Mouse (Mus musculus): Measurements from ENCODE around the gene Atp8b4. TPM values are rescaled to one million over a fixed set of nuclear protein-coding genes. Genes with fewer than 3 reads are reported as not detected.

Atp8b4 gene
- polyA plus RNA-seq, 1 experiment = 0.67 TPM

DNA sequence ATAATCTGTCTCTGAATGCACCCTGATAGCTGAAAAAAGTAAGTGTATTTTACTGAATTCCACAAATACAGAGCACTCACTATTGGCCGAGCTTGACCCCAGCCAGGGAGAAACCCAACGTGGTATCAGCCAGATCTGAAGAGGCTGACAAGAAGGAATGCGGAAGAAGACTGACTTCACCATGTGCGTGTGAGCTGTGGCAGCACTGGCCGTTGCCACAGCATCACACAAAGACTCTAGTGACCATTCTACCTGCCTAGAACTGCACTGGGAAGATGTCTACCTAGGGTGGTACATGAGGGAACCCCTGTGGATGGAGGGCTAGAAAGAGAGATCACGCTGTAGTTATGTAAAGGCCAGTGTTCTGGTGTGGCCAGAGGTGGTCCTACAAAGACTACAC, 55.4 kb downstream of the Atp8b4 start:
- Histone ChIP-seq H3K4me3 (ENCODE audit: insufficient read depth, low read length) (no peak overlapping the region), H3K27ac (ENCODE audit: insufficient read depth, low read length) (no peak overlapping the region), H3K4me1 (ENCODE audit: control insufficient read depth, insufficient read depth, low read length) (no peaks in the 10 kb centered on the region)
- TF ChIP-seq CTCF (IDR thresholded peaks at IDR 0.05; ENCODE audit: borderline replicate concordance, insufficient read depth, low read length) = no peak
- TF ChIP-seq POLR2A (IDR thresholded peaks at IDR 0.05; ENCODE audit: low read depth, low read length) = no peak

GRCm38 (mm10) chr2:126441586-126441985, 58.9 kb downstream of the Atp8b4 start:
- TF ChIP-seq CTCF (IDR thresholded peaks at IDR 0.05; ENCODE audit: borderline replicate concordance, insufficient read depth, low read length) (no peak), POLR2A (IDR thresholded peaks at IDR 0.05; ENCODE audit: low read depth, low read length) (no peak)
- H3K4me1 ChIP-seq (ENCODE audit: control insufficient read depth, insufficient read depth, low read length) = no peaks in the 10 kb centered on the region
- no peak overlapping the region for H3K4me3 ChIP-seq (ENCODE audit: insufficient read depth, low read length)
- H3K27ac ChIP-seq (ENCODE audit: insufficient read depth, low read length) = no peak overlapping the region

GRCm38 (mm10) chr2:126434712-126435111, 65.8 kb downstream of the Atp8b4 start:
- TF ChIP-seq POLR2A (IDR thresholded peaks at IDR 0.05; ENCODE audit: low read depth, low read length) = no peak
- TF ChIP-seq CTCF (IDR thresholded peaks at IDR 0.05; ENCODE audit: borderline replicate concordance, insufficient read depth, low read length) = no peak
- H3K4me3 ChIP-seq (ENCODE audit: insufficient read depth, low read length) = no peak overlapping the region
- H3K4me1 ChIP-seq (ENCODE audit: control insufficient read depth, insufficient read depth, low read length) = no peaks in the 10 kb centered on the region
- H3K27ac ChIP-seq (ENCODE audit: insufficient read depth, low read length) = no peak overlapping the region

DNA sequence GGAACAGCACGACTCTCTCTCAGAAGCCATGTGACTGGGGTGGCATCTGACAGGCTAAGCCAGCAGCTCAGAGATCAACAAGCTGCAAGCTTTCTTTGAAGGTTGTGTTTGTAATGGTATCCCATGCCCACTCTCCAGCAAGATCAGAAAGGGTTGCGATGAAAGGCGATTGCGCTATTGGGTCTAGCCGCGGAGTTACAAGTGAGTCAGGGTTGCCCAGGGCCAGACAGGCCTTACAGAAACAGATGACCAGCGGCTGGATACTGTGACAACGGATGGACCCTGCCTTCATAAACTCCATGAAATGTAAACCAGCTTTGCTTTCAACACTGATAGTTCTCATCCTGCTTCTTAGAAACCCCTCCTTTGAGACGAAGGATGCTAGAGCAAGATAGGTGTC, 66.2 kb downstream of the Atp8b4 start:
- Histone ChIP-seq H3K4me3 (ENCODE audit: insufficient read depth, low read length) (no peak overlapping the region), H3K4me1 (ENCODE audit: control insufficient read depth, insufficient read depth, low read length) (no peaks in the 10 kb centered on the region), H3K27ac (ENCODE audit: insufficient read depth, low read length) (no peak overlapping the region)
- TF ChIP-seq CTCF (IDR thresholded peaks at IDR 0.05; ENCODE audit: borderline replicate concordance, insufficient read depth, low read length) (no peak), POLR2A (IDR thresholded peaks at IDR 0.05; ENCODE audit: low read depth, low read length) (no peak)

DNA sequence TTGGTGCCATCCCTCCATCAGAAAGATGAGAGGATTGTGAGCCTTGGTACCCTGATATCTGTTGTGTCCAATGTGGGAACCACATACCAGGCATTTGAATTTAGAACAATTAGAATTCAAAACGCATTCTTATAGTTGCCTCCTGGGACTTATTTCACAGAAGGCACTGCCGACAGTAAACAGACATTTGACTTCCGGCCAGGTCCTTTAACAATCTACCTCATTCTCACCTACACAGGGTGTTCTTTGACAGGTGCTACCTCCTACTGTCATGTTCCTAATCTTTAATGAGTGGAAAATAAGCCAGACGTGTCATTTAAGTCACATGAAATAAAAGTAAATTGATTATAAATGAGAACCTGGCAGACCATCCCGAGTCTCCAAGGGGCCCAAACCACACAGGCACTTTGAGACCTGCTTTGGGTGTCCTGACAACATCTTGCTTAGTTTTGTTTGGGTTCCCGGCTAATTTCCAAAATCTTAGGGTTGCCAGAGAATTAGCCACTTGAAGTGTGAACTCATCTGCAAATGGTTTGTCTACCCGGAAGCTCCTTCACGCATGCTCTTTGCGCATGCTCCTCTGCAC, 67.9 kb downstream of the Atp8b4 start:
- Histone ChIP-seq H3K4me3 (ENCODE audit: insufficient read depth, low read length) (no peak overlapping the region), H3K27ac (ENCODE audit: insufficient read depth, low read length) (no peak overlapping the region), H3K4me1 (ENCODE audit: control insufficient read depth, insufficient read depth, low read length) (no peaks in the 10 kb centered on the region)
- TF ChIP-seq POLR2A (IDR thresholded peaks at IDR 0.05; ENCODE audit: low read depth, low read length) (no peak), CTCF (IDR thresholded peaks at IDR 0.05; ENCODE audit: borderline replicate concordance, insufficient read depth, low read length) (no peak)

DNA sequence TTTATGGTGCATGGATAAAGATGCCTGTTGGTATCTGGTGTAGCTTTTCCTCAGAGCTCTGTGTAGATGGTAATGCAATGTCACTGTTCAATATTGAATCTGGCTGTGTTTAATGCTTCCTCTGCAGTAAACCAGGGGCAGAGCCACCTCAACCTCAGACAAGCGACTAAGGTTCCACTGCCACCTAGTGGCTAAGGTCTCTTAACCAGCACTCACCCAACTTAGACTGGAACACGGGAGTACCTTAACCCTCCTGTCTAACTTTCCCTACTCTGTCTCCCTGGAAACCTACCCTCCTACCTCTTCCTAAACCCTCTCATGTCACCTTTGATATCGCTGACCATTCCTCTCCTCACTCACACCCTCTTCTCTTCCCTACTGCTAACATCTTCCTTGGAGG, 71.2 kb downstream of the Atp8b4 start:
- Histone ChIP-seq H3K4me3 (ENCODE audit: insufficient read depth, low read length) (no peak overlapping the region), H3K27ac (ENCODE audit: insufficient read depth, low read length) (no peak overlapping the region), H3K4me1 (ENCODE audit: control insufficient read depth, insufficient read depth, low read length) (no peaks in the 10 kb centered on the region)
- TF ChIP-seq POLR2A (IDR thresholded peaks at IDR 0.05; ENCODE audit: low read depth, low read length) = no peak
- TF ChIP-seq CTCF (IDR thresholded peaks at IDR 0.05; ENCODE audit: borderline replicate concordance, insufficient read depth, low read length) = peak; percentile 67; the same call in 1 of the 2 replicates

- Histone ChIP-seq H3K4me3 (ENCODE audit: insufficient read depth, low read length) (no peak overlapping the region), H3K4me1 (ENCODE audit: control insufficient read depth, insufficient read depth, low read length) (no peaks in the 10 kb centered on the region), H3K27ac (ENCODE audit: insufficient read depth, low read length) (no peak overlapping the region)
- no peak for TF ChIP-seq CTCF (IDR thresholded peaks at IDR 0.05; ENCODE audit: borderline replicate concordance, insufficient read depth, low read length)
- no peak for TF ChIP-seq POLR2A (IDR thresholded peaks at IDR 0.05; ENCODE audit: low read depth, low read length)
Observed at GRCm38 (mm10) chr2:126425223-126425622, 75.3 kb downstream of the Atp8b4 start.

DNA sequence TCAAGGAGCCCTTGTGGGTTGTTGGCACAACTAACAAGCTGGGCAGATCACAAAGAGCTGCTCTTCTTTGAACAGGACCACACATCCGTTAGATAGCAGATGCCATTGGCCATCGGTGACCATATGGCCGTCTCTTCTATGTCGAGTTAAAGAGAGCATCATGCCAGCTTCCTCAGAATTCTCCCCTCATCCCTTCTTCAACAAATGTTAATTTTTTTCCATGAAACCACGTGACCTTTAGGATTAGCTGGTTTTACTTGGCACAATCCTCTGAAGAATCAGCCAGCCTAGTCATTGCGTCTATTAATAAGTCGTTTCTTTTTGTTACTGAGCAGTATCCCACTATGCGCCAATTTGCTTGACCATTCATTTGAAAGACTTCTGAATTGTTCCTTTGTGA, 75.8 kb downstream of the Atp8b4 start:
- TF ChIP-seq CTCF (IDR thresholded peaks at IDR 0.05; ENCODE audit: borderline replicate concordance, insufficient read depth, low read length) (no peak), POLR2A (IDR thresholded peaks at IDR 0.05; ENCODE audit: low read depth, low read length) (no peak)
- Histone ChIP-seq H3K4me3 (ENCODE audit: insufficient read depth, low read length) (no peak overlapping the region), H3K4me1 (ENCODE audit: control insufficient read depth, insufficient read depth, low read length) (no peaks in the 10 kb centered on the region), H3K27ac (ENCODE audit: insufficient read depth, low read length) (no peak overlapping the region)

DNA sequence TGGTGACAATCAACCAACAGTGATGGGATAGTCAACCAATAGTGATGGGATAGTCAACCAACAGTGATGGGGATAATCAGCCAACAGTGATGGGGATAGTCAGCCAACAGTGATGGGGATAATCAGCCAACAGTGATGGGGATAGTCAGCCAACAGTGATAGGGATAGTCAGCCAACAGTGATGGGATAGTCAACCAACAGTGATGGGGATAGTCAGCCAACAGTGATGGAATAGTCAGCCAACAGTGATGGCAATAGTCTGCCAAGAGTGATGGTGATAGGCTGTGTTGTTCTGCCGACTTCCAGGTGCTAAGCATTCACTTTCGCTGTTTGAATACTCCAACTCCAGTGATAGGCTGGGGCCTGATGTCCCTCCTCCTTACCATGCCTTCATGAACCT, 79.6 kb downstream of the Atp8b4 start:
- no peak for TF ChIP-seq POLR2A (IDR thresholded peaks at IDR 0.05; ENCODE audit: low read depth, low read length)
- no peak for TF ChIP-seq CTCF (IDR thresholded peaks at IDR 0.05; ENCODE audit: borderline replicate concordance, insufficient read depth, low read length)
- no peak overlapping the region for H3K27ac ChIP-seq (ENCODE audit: insufficient read depth, low read length)
- no peak overlapping the region for H3K4me3 ChIP-seq (ENCODE audit: insufficient read depth, low read length)
- no peaks in the 10 kb centered on the region for H3K4me1 ChIP-seq (ENCODE audit: control insufficient read depth, insufficient read depth, low read length)

- Histone ChIP-seq H3K4me3 (ENCODE audit: insufficient read depth, low read length) (no peak overlapping the region), H3K4me1 (ENCODE audit: control insufficient read depth, insufficient read depth, low read length) (no peaks in the 10 kb centered on the region), H3K27ac (ENCODE audit: insufficient read depth, low read length) (no peak overlapping the region)
- TF ChIP-seq POLR2A (IDR thresholded peaks at IDR 0.05; ENCODE audit: low read depth, low read length) (no peak), CTCF (IDR thresholded peaks at IDR 0.05; ENCODE audit: borderline replicate concordance, insufficient read depth, low read length) (no peak)
Observed at GRCm38 (mm10) chr2:126418916-126419315, 81.6 kb downstream of the Atp8b4 start.

Data from embryonic fibroblast, embryonic 13.5 days (primary cell).